Mouse (Mus musculus) kidney, adult 2 months (tissue): ENCODE data around the gene Dapk1. TPM values are rescaled to one million over a fixed set of nuclear protein-coding genes. Genes with fewer than 3 reads are reported as not detected.

ENCODE experiments used
- DNase-seq: peaks from one replicate; pipeline ENCODE4 v3.0.0; 2021
- H3K27ac ChIP-seq: fragments of 200-500 bp; 2 replicates; pipeline ENCODE4 v1.5.1; 2012; ENCODE audit warnings: low read depth, low read length, control low read depth, inconsistent platforms; ENCODE audit not compliant: insufficient read depth
- H3K27me3 ChIP-seq: fragments of 200-500 bp; replicated peaks from 2 replicates; pipeline ENCODE4 v1.6.1; 2012; ENCODE audit warnings: mild to moderate bottlenecking, moderate library complexity, low read length, inconsistent platforms; ENCODE audit not compliant: control insufficient read depth, insufficient read depth
- H3K36me3 ChIP-seq: fragments of 200-500 bp; 2 replicates; pipeline ENCODE4 v1.6.1; 2012; ENCODE audit warnings: mild to moderate bottlenecking, moderate library complexity, low read length, inconsistent platforms; ENCODE audit not compliant: control insufficient read depth, insufficient read depth
- H3K4me1 ChIP-seq: fragments of 200-500 bp; 2 replicates; pipeline ENCODE4 v1.6.1; 2011; ENCODE audit warnings: low read length; ENCODE audit not compliant: control insufficient read depth, insufficient read depth
- H3K4me3 ChIP-seq: fragments of 200-500 bp; 2 replicates; pipeline ENCODE4 v1.5.1; 2011; ENCODE audit warnings: mild to moderate bottlenecking, low read depth, low read length, control low read depth; ENCODE audit not compliant: insufficient read depth
- CTCF ChIP-seq: fragments of 200-500 bp; conservative IDR thresholded peaks from 2 replicates; pipeline ENCODE4 v1.5.1; 2011; ENCODE audit warnings: low read depth, mild to moderate bottlenecking, control low read depth, low read length, moderate library complexity, mixed read lengths; ENCODE audit not compliant: insufficient read depth, insufficient read length
- POLR2A ChIP-seq: fragments of 200-500 bp; IDR thresholded peaks from one replicate; pipeline ENCODE4 v1.6.1; 2011; ENCODE audit warnings: low read depth, low read length, control low read depth
- WGBS: fragments of 180-500 bp; shearing (Covaris S2); methylation state at CpG from one replicate; pipeline ENCODE4 v1.1.7; 2018; 5-methylcytosine and 5-hydroxymethylcytosine counted together
- polyA plus RNA-seq: library from polyadenylated mRNA; depleted of rRNA; stranded (reverse); fragments of >200 nt; gene quantifications from 2 replicates; pipeline ENCODE4 v1.2.3, GENCODE M21; 2012

Dapk1 gene
- polyA plus RNA-seq, 1 experiment, result 39.5 TPM

GRCm38 (mm10) chr13:60717421-60717820 is 115.7 kb downstream of the Dapk1 start:
- no peak for DNase-seq
- H3K27ac ChIP-seq, result no peak overlapping the region
- TF ChIP-seq CTCF, result no peak
- TF ChIP-seq POLR2A, result no peak
- H3K27me3 ChIP-seq, result no peaks in the 10 kb centered on the region
- WGBS, result 83% methylated on average over 10 of the region's 10 CpGs
- no peak overlapping the region for H3K4me3 ChIP-seq
- H3K4me1 ChIP-seq, result no peaks in the 10 kb centered on the region; the same call in 1 of the 2 replicates
- no peaks in the 10 kb centered on the region; the same call in 1 of the 2 replicates for H3K36me3 ChIP-seq

DNA sequence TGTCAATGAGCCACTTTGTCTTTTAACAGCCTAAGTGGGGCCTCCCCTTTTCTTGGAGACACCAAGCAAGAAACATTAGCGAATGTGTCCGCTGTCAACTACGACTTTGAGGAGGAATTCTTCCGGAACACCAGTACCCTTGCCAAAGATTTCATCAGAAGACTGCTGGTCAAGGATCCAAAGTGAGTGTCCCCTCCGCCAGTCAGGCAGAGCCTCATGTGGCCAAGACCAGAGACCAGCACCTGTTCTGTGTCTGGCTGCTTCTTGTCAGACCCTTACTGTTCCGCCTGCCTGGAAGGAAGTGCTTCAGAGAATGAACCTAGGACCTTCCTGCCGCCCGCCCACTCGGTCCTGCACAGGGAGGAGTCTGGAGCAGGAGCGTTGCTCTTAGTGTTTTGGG is 117.8 kb downstream of the Dapk1 start:
- H3K27me3 ChIP-seq, result no peaks in the 10 kb centered on the region
- no peak overlapping the region for H3K4me3 ChIP-seq
- TF ChIP-seq CTCF (no peak), POLR2A (no peak)
- H3K27ac ChIP-seq, result no peak overlapping the region
- WGBS, result 71% methylated on average over 10 of the region's 10 CpGs
- no peaks in the 10 kb centered on the region; the same call in 1 of the 2 replicates for H3K36me3 ChIP-seq
- H3K4me1 ChIP-seq, result no peaks in the 10 kb centered on the region
- no peak for DNase-seq

GRCm38 (mm10) chr13:60722763-60723162 is 121.0 kb downstream of the Dapk1 start:
- H3K27me3 ChIP-seq, result no peaks in the 10 kb centered on the region
- no peaks in the 10 kb centered on the region for H3K4me1 ChIP-seq
- WGBS, result 72% methylated on average over 8 of the region's 8 CpGs
- H3K4me3 ChIP-seq, result no peak overlapping the region
- H3K27ac ChIP-seq, result no peak overlapping the region
- TF ChIP-seq POLR2A (no peak), CTCF (no peak)
- no peaks in the 10 kb centered on the region; the same call in 1 of the 2 replicates for H3K36me3 ChIP-seq
- DNase-seq, result no peak

DNA sequence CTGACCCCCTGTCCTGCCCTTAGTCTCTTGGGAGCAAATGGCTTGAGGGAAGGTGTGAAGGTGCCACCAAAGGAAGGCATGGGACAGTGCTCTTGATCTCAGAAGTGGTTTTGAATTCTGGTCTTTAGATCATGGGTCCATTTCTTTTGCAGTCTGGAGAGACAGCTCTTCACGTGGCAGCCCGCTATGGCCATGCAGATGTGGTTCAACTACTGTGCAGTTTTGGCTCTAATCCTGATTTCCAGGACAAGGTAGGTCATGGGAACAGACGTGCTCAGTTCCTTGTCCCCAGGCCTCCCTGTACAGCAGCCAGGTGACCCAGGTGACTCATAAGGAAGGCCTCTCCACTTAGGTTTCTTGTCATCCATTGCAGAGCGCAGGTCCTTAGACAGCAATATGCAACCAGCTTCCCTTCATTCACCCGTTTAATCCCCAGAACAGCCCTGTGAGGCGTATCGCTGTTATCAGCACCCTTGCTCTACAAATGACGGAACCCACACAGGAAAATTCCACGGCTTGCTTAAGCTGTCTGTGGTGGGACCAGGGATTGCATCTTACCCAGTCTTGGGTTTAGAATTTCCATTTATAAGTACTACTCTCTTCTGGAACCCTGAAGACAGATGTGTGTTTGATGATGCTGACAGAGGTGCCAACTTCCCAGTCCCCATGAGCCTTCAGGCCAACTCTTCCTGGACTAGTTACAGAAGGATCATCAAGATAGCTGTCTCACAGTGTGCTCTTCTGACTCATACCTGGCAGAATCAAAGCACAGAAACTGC is 126.7 kb downstream of the Dapk1 start:
- no peaks in the 10 kb centered on the region; the same call in 1 of the 2 replicates for H3K36me3 ChIP-seq

GRCm38 (mm10) chr13:60729055-60729402 is 127.3 kb downstream of the Dapk1 start:
- Histone ChIP-seq H3K27ac (no peak overlapping the region), H3K4me1 (peaks cover 3% of the 10 kb centered on the region; the same call in 1 of the 2 replicates), H3K36me3 (no peaks in the 10 kb centered on the region; the same call in 1 of the 2 replicates), H3K27me3 (no peaks in the 10 kb centered on the region), H3K4me3 (no peak overlapping the region)
- DNase-seq, result no peak
- TF ChIP-seq POLR2A, result no peak
- no peak for TF ChIP-seq CTCF
- 60% methylated on average over 3 of the region's 3 CpGs for WGBS

More for the DNA sequence above, 126.7 kb downstream of the Dapk1 start:
- H3K27me3 ChIP-seq, result no peaks in the 10 kb centered on the region
- H3K4me1 ChIP-seq, result peaks cover 3% of the 10 kb centered on the region; the same call in 1 of the 2 replicates
- DNase-seq, result peak; percentile 17
- WGBS, result 71% methylated on average over 9 of the region's 9 CpGs
- H3K4me3 ChIP-seq, result no peak overlapping the region
- TF ChIP-seq POLR2A (no peak), CTCF (no peak)
- no peak overlapping the region for H3K27ac ChIP-seq

DNA sequence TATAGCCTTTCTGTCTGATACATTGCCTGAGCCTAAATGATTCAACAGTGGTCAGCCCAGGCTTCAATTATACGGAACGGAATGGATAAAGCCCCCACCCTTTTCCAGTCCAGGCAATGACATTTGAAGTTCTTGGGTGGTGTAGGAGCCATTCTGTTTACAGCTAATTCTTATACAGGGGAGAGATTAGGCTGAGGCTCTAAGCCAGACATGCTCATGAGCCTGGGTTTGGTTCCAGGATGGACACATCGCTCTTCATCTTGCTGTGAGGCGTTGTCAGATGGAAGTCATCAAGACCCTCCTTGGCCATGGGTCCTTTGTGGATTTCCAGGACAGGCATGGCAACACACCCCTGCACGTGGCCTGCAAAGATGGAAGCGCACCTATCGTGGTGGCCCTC is 128.8 kb downstream of the Dapk1 start:
- peaks cover 7% of the 10 kb centered on the region for H3K4me1 ChIP-seq
- TF ChIP-seq CTCF (no peak), POLR2A (no peak)
- H3K4me3 ChIP-seq, result no peak overlapping the region
- H3K36me3 ChIP-seq, result no peaks in the 10 kb centered on the region; the same call in 1 of the 2 replicates
- DNase-seq, result no peak
- WGBS, result 97% methylated on average over 7 of the region's 7 CpGs
- no peak overlapping the region for H3K27ac ChIP-seq
- no peaks in the 10 kb centered on the region for H3K27me3 ChIP-seq

DNA sequence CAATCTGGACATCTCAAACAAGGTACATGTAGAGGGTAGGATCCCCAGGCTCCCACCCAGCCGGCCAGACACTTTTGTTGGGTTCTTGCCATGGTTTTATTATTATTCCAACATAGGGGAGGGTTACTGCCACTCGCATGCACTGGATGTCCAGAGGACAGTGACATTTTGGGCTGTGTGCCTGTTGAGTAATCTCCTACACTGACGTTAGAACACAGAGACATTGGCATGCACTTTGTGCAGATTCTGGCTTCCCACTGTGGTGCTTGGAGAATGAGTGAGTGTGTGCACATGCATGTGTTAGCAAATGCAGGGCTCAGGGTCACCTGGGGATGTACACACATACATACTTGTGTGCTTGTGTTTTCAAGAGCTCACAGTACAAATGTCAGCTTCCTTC is 129.3 kb downstream of the Dapk1 start:
- Histone ChIP-seq H3K27ac (no peak overlapping the region), H3K27me3 (no peaks in the 10 kb centered on the region), H3K4me3 (no peak overlapping the region), H3K36me3 (no peaks in the 10 kb centered on the region; the same call in 1 of the 2 replicates), H3K4me1 (peaks cover 11% of the 10 kb centered on the region)
- DNase-seq, result no peak
- TF ChIP-seq CTCF, result no peak
- TF ChIP-seq POLR2A, result no peak
- WGBS, result 76% methylated on average over 3 of the region's 3 CpGs
